In genomic region chr15:96107503-96107902, GRCm38 (mm10) we compare ENCODE assay signal across 10 mouse cellular contexts.
"Had no signal": no experiment of that assay in that cellular context is flagged by ENCODE, and none has a peak within 500 bp of the region (broad histone marks: within the 10 kb centered on the region; RNA-seq: fewer than 3 reads in every experiment).

No protein-coding gene starts in this region.

- ATAC-seq: intestine, postnatal 0 days; liver, embryonic 12.5 days; midbrain, embryonic 13.5 days had no signal

- H3K27ac ChIP-seq: limb, embryonic 15.5 days; liver, embryonic 12.5 days; midbrain, embryonic 13.5 days; neural tube, embryonic 12.5 days had no signal

- H3K36me3 ChIP-seq: limb, embryonic 15.5 days; liver, embryonic 12.5 days; midbrain, embryonic 13.5 days; neural tube, embryonic 12.5 days had no signal

- DNase-seq: kidney, adult 8-10 months; layer of hippocampus, adult 9-11 months; layer of hippocampus, postnatal 36 days; thymus, adult 2 months; thymus, postnatal 25 days had no signal

- H3K9me3 ChIP-seq: limb, embryonic 15.5 days; liver, embryonic 12.5 days; neural tube, embryonic 12.5 days had no signal

- H3K4me3 ChIP-seq: limb, embryonic 15.5 days; liver, embryonic 12.5 days; midbrain, embryonic 13.5 days; neural tube, embryonic 12.5 days had no signal

- H3K27me3 ChIP-seq: limb, embryonic 15.5 days; liver, embryonic 12.5 days; midbrain, embryonic 13.5 days; neural tube, embryonic 12.5 days had no signal

- H3K9ac ChIP-seq: limb, embryonic 15.5 days; liver, embryonic 12.5 days; midbrain, embryonic 13.5 days; neural tube, embryonic 12.5 days had no signal

- H3K4me1 ChIP-seq: liver, embryonic 12.5 days had no signal

- H3K4me2 ChIP-seq: limb, embryonic 15.5 days; liver, embryonic 12.5 days; midbrain, embryonic 13.5 days; neural tube, embryonic 12.5 days had no signal
